Mouse (Mus musculus) brain, adult 2 months (tissue): ENCODE measurements around the gene Actr1a.

Source experiments
- DNase-seq: peaks from one replicate; pipeline ENCODE4 v3.0.0; 2011; ENCODE audit warnings: low read depth, low spot score

The Actr1a gene

GRCm38 (mm10) chr19:46395109-46396009 lies at the start of gene Actr1a:
TSS of gene Actr1a (minus strand) at chr19:46395748.
- DNase-seq, result peak; percentile 100

- peak; percentile 95 for DNase-seq
Measured at GRCm38 (mm10) chr19:46444209-46444608, 48.7 kb upstream of the Actr1a start.

- no peak for DNase-seq
Measured at GRCm38 (mm10) chr19:46443509-46443908, 48.0 kb upstream of the Actr1a start.

- DNase-seq, result no peak
Measured at GRCm38 (mm10) chr19:46435492-46435891, 39.9 kb upstream of the Actr1a start.

GRCm38 (mm10) chr19:46434591-46434990 lies 39.0 kb upstream of the Actr1a start:
- no peak for DNase-seq

- DNase-seq, result no peak
Measured at GRCm38 (mm10) chr19:46434148-46434547, 38.6 kb upstream of the Actr1a start.

GRCm38 (mm10) chr19:46433712-46434111 lies 38.2 kb upstream of the Actr1a start:
- no peak for DNase-seq

- no peak for DNase-seq
Measured at GRCm38 (mm10) chr19:46429250-46429649, 33.7 kb upstream of the Actr1a start.

GRCm38 (mm10) chr19:46426488-46426887 lies 30.9 kb upstream of the Actr1a start:
- DNase-seq, result no peak

GRCm38 (mm10) chr19:46425266-46425665 lies 29.7 kb upstream of the Actr1a start:
- DNase-seq, result no peak

- peak; percentile 95 for DNase-seq
Measured at GRCm38 (mm10) chr19:46422384-46423338, 27.1 kb upstream of the Actr1a start.

- no peak for DNase-seq
Measured at GRCm38 (mm10) chr19:46420410-46420809, 24.9 kb upstream of the Actr1a start.

- peak; percentile 46 for DNase-seq
Measured at GRCm38 (mm10) chr19:46418051-46418450, 22.5 kb upstream of the Actr1a start.

- DNase-seq, result peak; percentile 46
Measured at GRCm38 (mm10) chr19:46416276-46416675, 20.7 kb upstream of the Actr1a start.

GRCm38 (mm10) chr19:46414486-46414885 lies 18.9 kb upstream of the Actr1a start:
- peak; percentile 35 for DNase-seq

GRCm38 (mm10) chr19:46413969-46414368 lies 18.4 kb upstream of the Actr1a start:
- no peak for DNase-seq

GRCm38 (mm10) chr19:46412056-46412805 lies 16.7 kb upstream of the Actr1a start:
- no peak for DNase-seq

GRCm38 (mm10) chr19:46409506-46409905 lies 14.0 kb upstream of the Actr1a start:
- no peak for DNase-seq

- DNase-seq, result no peak
Measured at GRCm38 (mm10) chr19:46406592-46407386, 11.2 kb upstream of the Actr1a start.

- no peak for DNase-seq
Measured at GRCm38 (mm10) chr19:46404030-46404429, 8.5 kb upstream of the Actr1a start.

- DNase-seq, result no peak
Measured at GRCm38 (mm10) chr19:46400558-46400957, 5.0 kb upstream of the Actr1a start.
